Mouse (Mus musculus) regulatory T cell (primary cell): Measurements from ENCODE around the gene 4930432K21Rik.

Source experiments
- in situ Hi-C: fragments of 300-600 bp; cut with MboI, MseI; formaldehyde crosslinking; loops from one replicate; pipeline ENCODE4 v1.15.1; 2025; ENCODE audit warnings: high pct_unique_total_duplicates

Gene 4930432K21Rik

DNA sequence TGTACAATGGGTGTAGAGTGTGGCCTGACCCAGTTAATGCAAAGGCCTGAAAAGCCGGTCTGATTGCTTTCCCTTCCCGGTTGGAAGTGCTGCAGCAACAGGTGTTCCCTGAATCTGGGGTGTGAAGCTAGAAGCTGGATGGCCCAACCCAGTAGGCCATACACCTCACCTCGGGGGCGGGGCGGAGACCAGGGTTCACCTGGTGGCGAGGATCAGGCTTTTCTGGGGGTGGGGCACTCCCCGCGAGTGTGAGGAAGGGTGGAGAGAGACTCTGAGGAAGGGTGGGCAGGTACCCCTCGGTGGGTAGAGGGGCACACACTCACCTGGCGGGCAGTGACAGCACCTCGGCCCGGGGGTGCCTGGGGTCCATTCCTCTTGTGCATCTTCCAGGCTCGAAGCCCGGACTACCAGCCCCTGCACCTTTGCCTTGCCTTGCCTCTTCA lies 480 bp upstream of the 4930432K21Rik start:
- in situ Hi-C loops = no loop called here

DNA sequence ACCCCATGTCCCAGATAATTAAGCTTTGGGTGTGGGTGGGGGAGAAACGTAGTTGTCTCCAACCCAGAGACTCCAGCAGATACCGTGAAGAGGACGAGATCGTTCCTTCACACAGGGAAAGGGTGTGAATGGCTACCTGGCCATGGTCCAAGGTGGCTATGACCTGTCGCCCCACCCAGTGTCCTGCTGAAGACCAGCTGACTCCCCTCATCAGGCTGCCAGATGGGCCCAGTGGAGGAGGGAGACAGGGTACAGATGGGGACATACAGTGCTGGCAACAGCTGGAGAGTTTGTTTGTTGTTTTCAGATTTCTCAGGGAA lies 666 bp downstream of the 4930432K21Rik start:
- in situ Hi-C loops = no loop called here

DNA sequence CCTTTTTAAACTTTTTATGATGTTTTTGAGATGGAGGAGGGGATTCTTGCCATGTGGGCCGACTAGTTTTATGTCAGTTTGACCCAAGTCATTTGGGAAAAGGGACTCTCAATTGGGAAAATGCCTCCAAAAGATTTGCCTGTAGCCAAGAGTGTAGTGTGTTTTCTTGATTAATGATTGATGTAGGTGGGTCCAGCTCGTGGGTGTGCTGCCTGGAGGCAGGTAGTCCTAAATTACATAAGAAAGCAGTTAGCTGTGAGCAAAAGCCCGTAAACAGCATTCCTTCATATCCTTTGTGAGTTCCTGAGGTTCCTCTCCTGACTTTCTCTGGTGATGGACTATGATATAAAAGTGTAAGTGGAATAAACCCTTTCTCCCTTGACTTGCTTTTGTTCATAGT lies 1.4 kb downstream of the 4930432K21Rik start:
- in situ Hi-C loops = no loop called here

DNA sequence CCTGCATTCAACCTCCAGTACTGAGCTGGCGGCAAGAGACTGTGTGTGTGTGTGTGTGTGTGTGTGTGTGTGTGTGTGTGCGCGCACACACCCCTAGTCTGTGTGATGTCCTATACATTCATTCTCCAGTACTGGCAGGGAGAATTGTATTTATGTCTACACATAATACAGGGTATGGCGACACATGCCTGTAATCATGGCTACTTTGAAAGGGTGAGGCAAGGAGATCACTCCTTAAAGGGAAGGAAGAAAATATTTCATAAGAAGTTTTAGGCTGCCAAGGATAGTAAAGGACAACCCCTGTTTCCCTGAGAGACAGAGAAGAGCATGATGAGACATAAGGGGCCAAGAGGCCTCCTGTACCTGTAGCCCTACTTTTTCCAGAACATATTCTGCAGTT lies 9.8 kb downstream of the 4930432K21Rik start:
- in situ Hi-C loops = no loop called here

DNA sequence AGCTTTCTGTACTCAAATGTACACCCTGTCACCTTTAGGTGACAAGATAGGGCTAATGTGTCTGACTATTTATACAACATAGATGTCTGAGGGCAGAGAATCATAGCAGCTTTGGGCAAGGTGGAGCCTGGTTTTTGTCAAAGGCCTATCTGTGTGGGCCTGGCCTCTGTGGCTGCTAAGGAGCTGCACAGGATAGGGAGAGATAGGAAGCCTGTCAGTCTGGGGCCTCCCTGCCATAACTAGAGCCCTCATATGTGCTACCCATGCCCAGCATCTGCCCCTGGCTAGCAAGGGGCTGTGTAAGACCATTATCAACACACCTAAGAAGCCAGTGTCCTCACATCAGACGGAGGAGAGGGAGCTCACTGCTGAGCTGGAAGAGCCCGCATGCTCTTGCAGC lies 19.9 kb downstream of the 4930432K21Rik start:
- in situ Hi-C loops = loop anchor here (5.0 to 10.0 kb wide), 2 partner anchors 55 to 197 kb away; no protein-coding TSS in a partner anchor

DNA sequence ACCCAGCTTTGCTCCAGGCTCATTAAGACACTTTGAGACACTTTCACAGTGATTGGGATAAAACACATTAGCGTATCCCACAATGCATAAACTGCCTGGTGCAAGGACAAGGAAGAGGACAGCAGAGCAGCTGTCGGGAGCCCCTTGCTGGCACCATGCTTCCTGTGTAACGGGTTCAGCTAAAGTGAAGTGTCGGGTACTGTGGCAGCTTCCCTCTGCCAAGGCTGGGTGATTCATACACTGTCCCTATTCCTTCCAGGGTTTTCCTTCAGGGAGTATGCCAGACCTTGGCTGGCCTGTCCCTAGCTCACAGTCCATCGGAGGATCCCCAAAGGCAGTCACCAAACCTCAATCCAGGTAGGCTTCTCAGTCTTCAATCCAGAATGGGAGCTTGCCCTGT lies 22.3 kb downstream of the 4930432K21Rik start:
- in situ Hi-C loops = no loop called here

DNA sequence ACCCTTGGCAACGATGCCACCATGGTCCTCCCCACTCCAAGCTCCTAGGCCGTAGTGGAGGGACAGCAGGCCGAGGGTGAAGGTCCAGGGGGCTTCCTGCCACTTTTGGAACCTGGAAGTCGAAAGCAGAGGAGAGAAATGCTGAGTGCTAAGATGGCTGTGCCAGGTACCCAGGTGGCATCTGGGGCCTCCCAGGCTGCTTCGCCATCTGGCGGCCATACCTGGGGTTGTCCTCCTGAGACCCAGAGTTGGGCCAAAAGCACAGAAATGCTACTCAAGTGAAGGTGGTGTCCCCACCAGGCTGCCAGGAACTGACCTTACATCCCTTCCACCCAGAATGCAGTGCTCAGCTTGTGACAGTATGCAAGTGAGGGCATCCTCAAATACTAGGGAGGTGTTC lies 26.0 kb downstream of the 4930432K21Rik start:
- in situ Hi-C loops = no loop called here

DNA sequence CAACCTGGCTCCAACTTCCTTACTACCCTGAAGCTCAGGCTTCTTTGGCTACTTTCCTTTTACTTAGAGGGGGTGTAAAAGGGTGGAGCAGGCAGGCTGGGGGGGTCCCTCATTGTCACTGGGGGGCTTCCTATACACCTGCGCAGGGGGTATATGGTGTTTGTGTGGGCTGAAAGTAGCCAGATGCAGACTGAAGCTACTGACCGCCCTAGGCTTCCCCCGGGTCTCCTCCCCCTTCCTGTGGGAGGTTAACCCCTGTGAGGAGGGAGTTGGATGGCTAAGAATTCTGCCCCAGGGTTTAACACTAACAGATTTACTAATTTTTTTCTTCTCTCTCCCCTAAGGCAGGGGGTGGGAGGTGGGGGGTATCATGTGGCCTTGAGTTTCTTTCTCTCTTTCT lies 28.7 kb downstream of the 4930432K21Rik start:
- in situ Hi-C loops = no loop called here

DNA sequence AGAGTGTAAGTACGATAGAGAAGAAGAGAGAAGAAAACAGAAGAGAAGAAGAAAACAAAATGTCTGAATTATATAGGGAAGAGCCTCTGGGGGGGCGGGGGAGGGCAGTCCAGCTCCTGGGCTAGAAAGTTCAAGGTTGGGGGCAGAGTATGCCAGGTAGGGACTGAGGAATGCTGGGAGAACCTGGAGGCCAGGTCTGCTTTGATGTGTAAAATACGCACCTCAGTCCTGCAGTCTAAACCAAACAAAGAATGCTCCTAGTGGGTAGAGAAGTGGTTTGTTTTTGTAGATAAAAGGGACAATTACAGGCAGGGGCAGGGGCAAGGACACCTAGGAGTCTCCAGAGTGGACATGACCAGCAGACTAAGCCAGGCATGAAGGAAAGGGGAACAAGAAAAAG lies 29.6 kb downstream of the 4930432K21Rik start:
- in situ Hi-C loops = no loop called here

DNA sequence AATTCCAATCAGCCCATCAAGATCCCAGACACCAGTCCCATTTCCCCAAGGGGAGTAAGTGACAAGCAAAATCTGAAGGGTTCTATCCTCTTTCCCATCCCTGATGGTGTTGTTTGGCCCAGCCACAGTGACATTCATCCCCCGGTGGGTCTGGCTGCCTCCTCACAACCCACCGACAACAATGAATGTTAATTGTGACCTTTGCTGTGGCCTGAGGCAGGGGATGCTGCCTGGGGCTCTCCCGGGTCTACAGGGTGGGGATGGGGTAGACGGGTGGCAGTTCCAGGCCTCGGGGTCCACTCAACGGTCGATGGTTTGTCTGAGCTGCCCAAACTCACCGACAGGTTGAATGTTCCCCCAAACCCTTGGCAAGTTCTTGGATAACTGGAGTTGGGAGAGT lies 30.8 kb downstream of the 4930432K21Rik start:
- in situ Hi-C loops = no loop called here

DNA sequence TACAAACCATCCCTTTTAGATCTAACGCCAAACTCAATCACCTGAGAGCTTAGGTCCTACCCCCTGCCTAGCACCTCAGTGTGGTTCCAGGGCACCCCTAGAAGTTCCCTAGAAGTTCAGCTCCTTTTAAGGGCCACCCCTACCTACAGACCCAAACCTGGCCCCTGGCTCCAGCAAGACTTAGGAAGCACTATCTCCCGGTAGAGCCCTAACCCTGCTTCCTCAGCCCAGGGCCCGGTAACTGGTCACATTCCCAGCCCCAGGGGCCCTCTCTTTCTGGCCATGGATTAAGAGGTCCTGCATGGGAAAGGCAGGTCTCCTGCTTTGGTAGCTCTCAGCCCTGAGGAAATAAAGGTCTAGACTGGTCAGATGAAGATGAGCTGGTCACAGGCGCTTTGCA lies 32.1 kb downstream of the 4930432K21Rik start:
- in situ Hi-C loops = loop anchor here (10.0 kb wide), 1 partner anchor 985 kb away; no protein-coding TSS in a partner anchor

DNA sequence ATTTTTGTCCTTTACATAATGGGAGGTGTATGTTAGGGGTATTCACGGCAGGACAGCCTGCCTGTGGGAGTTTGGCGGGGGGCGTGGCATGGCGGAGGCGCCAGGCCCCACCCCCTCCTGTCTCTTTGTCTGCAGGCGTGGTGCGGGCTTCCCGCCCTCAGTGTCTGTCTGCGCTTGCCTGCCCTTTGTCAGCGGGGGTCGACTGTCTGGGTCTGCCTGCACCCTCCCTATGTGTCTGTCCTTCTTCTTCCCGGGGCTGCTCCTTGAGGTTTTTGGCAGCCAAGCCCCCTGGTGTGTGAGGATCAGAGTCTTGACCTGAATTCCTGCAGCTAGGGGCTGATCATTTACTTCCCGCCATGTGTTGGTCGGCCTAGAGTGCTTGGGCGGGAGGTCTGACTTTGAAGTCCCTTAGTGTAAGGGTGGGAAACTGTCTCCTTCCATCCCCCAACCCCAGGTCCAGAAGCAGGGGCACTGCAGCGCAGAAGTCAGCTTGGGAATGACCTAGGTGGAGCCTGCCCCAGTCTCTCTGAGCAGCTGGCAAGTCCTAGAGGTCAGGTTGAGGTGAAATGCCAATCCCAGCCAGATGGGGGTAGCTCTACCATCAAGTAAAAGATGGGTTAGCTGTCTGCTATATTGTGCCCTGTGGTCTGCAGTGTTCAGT lies 32.8 kb downstream of the 4930432K21Rik start:
- in situ Hi-C loops = loop anchor here (10.0 kb wide), 1 partner anchor 986 kb away; no protein-coding TSS in a partner anchor

DNA sequence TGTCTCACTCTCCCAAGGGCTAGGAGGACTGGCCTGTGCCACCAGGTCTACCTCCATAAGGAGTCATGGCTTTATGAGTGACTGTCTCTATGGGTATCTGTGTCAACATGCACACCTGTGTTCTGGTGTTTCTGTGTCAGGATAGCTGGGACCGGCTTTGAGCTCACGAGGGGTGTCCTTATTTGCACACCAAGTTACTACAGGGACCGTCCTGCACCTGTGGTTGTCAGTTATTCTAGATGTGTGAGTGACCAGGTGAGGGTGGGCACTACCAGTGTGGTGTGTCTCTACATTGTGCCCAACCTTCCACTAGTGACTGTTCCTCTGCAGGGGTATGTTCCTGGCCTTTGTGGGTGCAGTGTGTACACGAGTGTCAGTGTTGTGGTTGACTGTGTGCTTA lies 35.0 kb downstream of the 4930432K21Rik start:
- in situ Hi-C loops = loop anchor here (10.0 kb wide), 1 partner anchor 988 kb away; no protein-coding TSS in a partner anchor

DNA sequence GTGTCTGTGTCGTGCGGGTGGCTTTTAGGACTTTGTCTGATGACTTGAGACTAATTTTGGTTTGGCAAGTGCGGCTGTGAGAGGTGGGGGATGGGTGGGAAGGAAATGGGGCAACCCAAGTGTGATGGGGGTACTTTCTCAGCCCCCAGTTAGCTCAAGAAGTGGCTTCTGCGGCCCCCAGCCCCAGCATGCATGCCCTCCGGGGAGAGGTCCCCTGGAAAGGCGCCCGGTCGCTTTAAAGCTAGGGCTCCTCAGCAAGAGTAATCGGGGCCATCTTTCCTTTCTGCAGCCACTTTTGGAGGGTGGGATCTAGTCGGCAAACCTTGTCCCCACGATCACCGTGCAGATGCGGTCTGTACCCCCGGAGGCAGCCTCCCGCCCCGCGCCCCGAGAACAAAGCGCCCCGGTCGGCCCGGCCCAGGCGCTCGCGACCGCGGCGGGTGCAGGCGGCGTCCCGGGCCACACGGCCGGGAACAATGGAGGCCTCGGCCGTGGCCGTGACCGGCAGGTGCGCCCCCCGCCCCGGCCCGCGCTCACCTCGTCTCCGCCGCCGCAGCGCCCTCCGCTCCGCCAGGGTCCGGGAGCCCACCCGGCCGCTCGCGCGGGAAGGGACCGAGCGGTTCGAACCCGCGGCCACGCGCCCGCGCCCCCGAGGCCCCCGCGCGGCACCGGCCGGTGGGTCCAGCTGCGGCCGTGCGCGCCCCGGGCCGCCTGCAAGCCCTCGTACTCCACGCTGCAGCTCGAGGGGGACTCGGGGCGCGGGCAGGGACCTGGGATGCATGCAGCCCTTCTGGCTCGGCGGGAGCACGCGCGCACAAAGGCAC lies 35.6 kb downstream of the 4930432K21Rik start:
- in situ Hi-C loops = loop anchor here (10.0 kb wide), 1 partner anchor 989 kb away; no protein-coding TSS in a partner anchor

DNA sequence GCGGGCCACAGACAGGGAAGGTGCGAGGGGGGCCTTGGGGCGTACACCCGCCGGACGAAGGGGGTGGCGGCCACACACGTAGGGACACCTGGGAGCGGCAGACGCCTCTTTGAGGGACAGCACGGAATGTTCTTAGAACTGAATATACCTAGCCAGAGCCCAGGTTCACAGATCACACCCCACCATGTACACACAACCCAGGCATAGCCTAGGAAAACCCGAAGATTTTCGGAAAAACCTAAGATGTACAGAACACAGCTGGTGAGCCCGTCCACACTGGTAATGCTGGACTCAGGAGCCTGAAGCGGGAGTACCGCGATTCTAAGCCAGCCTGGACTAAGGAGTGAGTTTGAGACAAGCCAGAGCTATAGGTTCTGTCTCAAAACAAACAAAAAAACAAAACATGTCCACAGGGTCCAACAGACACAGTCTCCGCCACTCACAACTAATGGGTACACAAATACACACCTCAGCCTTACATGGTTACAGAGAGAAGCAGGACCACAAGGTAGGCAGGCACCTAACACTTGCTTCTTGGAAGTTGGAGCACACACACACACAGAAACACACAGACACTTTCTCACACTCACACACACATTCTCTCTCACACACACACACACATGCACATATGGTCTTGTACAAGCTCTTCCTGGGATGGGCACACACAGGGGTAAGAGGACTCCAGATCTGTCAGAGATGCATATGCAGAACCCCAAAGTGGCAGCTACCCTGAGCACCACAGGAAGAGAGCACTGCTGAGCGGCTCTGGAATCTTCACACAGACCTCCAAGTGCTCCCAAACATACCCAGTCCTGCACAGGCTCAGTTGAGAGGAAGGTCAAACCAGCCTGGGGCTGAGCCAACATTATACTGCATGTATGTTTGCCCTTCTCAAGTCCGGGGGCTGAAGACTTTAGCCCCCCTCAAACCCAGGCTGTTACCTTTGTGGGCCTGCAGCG lies 36.5 kb downstream of the 4930432K21Rik start:
- in situ Hi-C loops = loop anchor here (10.0 kb wide), 1 partner anchor 990 kb away; no protein-coding TSS in a partner anchor

DNA sequence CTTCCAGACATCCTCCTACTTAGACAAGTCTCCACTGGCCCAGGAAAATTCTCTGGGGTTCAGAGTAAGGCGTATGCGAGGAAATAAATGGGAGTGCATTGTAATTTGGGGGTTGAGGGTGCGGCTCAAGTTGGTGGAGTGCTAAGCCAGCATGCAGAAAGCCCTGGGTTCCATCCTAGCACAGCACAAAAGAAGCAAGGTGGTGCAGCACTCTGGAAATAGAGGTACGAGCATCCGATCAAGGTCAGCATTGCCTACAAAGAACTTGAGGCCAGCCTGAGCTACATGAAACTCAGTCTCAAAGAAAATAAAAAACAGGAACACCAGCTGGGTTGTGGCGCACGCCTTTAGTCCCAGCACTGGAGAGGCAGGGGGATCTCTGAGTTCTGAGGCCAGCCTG lies 37.3 kb downstream of the 4930432K21Rik start, which contains the start of gene Nanos3:
Nanos3 (minus strand) TSS at position 101 of the 400 bp plus-strand sequence.
- in situ Hi-C loops = loop anchor here (10.0 kb wide), 1 partner anchor 990 kb away; no protein-coding TSS in a partner anchor

DNA sequence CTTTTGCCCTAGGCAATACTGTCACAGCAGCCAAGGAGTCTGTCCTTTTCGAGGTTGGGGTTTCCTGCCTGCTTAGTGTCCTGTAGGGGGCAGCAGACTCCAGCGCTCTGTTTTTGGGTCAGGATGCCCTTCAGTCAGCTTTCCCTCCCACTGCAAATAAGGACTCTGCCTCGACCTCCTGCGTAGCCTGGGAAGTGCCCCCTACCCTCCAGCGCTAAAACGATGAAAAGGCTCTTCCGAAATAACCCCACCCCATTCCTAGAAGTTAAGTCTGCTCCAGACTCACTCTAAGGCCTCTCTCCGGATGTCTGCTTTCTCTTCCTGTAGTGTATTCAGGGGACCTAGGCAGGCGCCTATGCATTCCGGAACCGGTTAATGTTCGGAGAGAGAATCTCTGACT lies 38.7 kb downstream of the 4930432K21Rik start:
- in situ Hi-C loops = loop anchor here (10.0 kb wide), 1 partner anchor 992 kb away; no protein-coding TSS in a partner anchor

DNA sequence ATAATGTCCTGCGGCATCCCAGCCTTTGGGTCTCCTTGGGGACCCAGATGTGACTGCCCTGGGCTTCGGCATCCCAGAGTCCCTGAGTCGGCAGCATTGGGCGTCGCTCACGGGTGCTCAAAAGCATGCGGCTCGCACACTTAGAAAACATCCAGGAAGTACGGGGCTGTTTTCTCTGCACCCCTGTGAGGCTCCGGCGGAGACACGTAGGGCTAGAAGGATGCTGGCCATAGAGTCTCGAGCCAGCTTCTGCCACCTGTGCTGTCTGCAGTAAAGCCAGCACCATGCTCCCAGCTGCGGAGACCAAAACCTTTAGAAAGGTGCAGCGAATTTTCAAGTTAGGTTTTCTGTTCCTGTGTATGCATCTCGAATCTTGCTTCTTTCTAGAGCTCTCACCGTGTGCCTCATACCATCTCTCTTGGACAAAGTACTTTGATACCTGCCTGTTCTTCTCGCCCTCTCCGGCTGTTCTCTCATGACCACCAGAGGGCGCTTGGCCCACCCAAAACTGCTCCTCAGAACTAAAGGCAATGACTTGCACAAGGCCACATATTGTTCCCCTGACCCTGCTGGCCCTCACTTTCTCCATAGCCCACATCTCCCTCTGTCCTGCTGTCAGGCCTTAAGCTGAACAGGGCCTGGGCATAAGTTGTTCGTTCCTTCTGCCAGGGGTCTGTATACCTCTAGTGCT lies 39.4 kb downstream of the 4930432K21Rik start:
- in situ Hi-C loops = loop anchor here (10.0 kb wide), 1 partner anchor 992 kb away; no protein-coding TSS in a partner anchor

DNA sequence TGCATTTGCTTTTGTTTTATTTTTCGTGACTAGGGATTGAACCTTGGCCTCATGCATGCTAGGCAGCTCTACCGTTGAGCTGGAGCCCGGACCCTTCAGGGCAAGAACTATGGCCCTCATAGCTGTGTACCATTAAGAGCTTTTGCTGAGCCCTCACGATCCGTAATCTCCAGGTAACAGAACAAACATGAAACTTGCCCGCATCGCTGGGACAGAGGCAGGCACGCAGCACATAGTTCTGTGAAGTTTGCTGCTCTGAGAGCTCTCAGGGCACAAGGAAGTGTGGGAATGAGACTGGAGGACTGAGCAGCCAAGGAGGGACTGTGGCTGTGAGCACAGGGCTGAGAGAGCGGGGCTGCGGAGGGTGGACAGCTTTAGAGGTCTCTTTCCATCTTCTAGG lies 40.8 kb downstream of the 4930432K21Rik start:
- in situ Hi-C loops = loop anchor here (10.0 kb wide), 1 partner anchor 994 kb away; no protein-coding TSS in a partner anchor

DNA sequence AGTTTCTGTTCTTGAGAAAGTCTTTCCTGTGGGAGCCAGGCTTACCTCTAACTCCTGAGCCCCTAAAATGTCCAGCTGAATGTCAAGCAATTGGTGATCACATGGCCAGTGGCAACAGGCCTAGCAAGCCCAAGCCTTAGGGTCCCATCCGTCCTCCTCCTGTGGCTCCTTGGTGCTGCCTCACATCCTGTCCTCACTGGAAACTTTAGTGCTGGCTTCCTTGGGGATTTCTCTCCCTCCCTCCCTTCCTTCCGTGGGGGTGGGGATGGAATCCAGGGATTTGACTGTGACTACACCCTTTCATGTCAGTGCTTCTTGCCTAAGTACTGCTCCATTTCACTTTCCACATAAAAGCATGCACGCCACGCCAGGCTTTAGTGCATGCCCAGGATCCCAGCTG lies 41.8 kb downstream of the 4930432K21Rik start:
- in situ Hi-C loops = loop anchor here (10.0 kb wide), 1 partner anchor 995 kb away; no protein-coding TSS in a partner anchor
